Mouse (Mus musculus) MEL (cell line): ENCODE measurements around the gene Samd4.

ENCODE experiments used
- CTCF ChIP-seq, 3 experiments: IDR thresholded peaks in 2 of 3; conservative IDR thresholded peaks in 1 of 3; 2 replicates each; pipeline ENCODE4 v1.5.1; 2011 to 2012; ENCODE audit warnings: low read length in 3 of 3, low read depth in 2 of 3, mild to moderate bottlenecking in 2 of 3, improper control_type of control experiment in 1 of 3, inconsistent platforms in 1 of 3, mixed read lengths in 1 of 3, moderate library complexity in 1 of 3; ENCODE audit not compliant: control insufficient read depth in 1 of 3, insufficient read depth in 1 of 3, poor library complexity in 1 of 3, severe bottlenecking in 1 of 3
- E2F4 ChIP-seq: IDR thresholded peaks from 2 replicates; pipeline ENCODE4 v1.6.1; 2011; ENCODE audit warnings: low read depth, low read length, improper control_type of control experiment, borderline replicate concordance
- EP300 ChIP-seq, 2 experiments: IDR thresholded peaks; 2 replicates each; pipeline ENCODE4 v1.6.1; 2011; ENCODE audit warnings: improper control_type of control experiment in 2 of 2, low read length in 2 of 2, low read depth in 1 of 2, mild to moderate bottlenecking in 1 of 2

GRCm38 (mm10) chr14:46955574-46956043, 73.0 kb downstream of the Samd4 start:
- TF ChIP-seq CTCF (IDR thresholded peaks at IDR 0.05 in 2 of 3, conservative IDR thresholded peaks at IDR 0.05 in 1 of 3; ENCODE audit: control insufficient read depth in 1 of 3, insufficient read depth in 1 of 3, low read depth in 2 of 3, low read length in 3 of 3, poor library complexity in 1 of 3, severe bottlenecking in 1 of 3) (no peak), E2F4 (no peak), EP300 (IDR thresholded peaks at IDR 0.05; ENCODE audit: low read depth in 1 of 2, low read length in 2 of 2) (no peak)
